ENCODE assay signal across 9 mouse cellular contexts in the genomic region with DNA sequence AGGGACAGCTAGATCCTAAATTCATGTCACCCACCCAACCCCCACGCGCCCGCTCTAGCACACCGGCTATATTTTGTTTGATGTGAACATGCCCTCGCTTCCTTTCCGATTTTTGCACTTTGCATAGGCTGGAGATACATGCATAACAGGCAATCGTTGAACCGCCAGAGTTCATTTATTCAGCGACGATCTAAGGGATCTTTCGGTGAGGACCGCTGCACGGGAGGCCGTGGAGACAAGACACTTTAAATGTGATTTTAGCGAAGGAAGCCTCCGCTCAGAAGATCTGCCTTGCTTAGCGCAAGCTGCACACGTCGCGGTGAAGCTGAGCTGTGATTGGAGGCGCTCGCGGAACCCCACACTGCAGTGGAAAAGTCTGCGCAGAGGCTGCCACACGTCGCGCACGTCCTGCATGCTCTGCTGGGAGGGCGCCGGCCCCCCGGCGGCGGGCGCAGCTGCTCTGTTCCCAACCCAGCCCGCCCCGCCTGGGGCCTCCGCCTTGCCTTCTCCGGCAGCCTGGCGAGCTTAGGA. TPM values are rescaled to one million over a fixed set of nuclear protein-coding genes. Genes with fewer than 3 reads are reported as not detected.
A peak's percentile ranks its signal among the peaks of the same experiment; 100 is the strongest.
DNase-seq lines count a peak whose midpoint lies in the region; ATAC-seq and TF ChIP-seq lines count a peak whose summit lies in the region.
"Had no signal": no experiment of that assay in that cellular context is flagged by ENCODE, and none has a peak within 500 bp of the region (broad histone marks: within the 10 kb centered on the region; RNA-seq: fewer than 3 reads in every experiment).

No protein-coding gene starts in this region.

- in situ Hi-C loops in CH12.LX (cut with MboI; ENCODE audit: low pct_ligation_motif_present, low pct_unique_long_range_greater_than_20kb, low sequenced_read_pairs), result loop anchor here (5.0 kb wide), 1 partner anchor 171 kb away; no protein-coding TSS in a partner anchor

- WGBS in hindbrain, embryonic 10.5 days, result under 1% methylated on average over 39 of the region's 39 CpGs
- WGBS in lung, embryonic 15.5 days, result under 1% methylated on average over 39 of the region's 39 CpGs
- under 1% methylated on average over 39 of the region's 39 CpGs for WGBS in olfactory bulb, adult 2 months
- 2% methylated on average over 39 of the region's 39 CpGs for WGBS in thymus, adult 2 months

- peak overlapping the region; percentile 82 for H3K4me2 ChIP-seq in CH12.LX (ENCODE audit: insufficient read depth, low read depth, poor library complexity, severe bottlenecking)
- peak overlapping the region; percentile 87 for H3K4me2 ChIP-seq in lung, embryonic 15.5 days

- peaks cover 4 to 32% of the 10 kb centered on the region in 2 experiments for H3K36me3 ChIP-seq in CH12.LX (replicated peaks in 1 of 2; ENCODE audit: control insufficient read depth in 1 of 2, insufficient read depth in 1 of 2, low read length in 1 of 2)
- peaks cover 13% of the 10 kb centered on the region for H3K36me3 ChIP-seq in hindbrain, embryonic 10.5 days
- 0 out of 2 replicates have a peak, but pooled peaks cover under 1% of the 10 kb centered on the region for H3K36me3 ChIP-seq in lung, embryonic 15.5 days
- H3K36me3 ChIP-seq in thymus, adult 2 months (ENCODE audit: control insufficient read depth, insufficient read depth, low read length), result no peaks in the 10 kb centered on the region

- TF ChIP-seq CTCF in CH12.LX (conservative IDR thresholded peaks at IDR 0.05 in 1 of 2, IDR thresholded peaks at IDR 0.05 in 1 of 2; ENCODE audit: low read depth in 2 of 2, low read length in 2 of 2), result no peak
- no peak for TF ChIP-seq CTCF in olfactory bulb, adult 2 months (IDR thresholded peaks at IDR 0.05; ENCODE audit: insufficient read depth, low read depth, low read length)
- 0 out of 2 replicates have a peak, but pooled peaks have one; percentile 38 for TF ChIP-seq CTCF in thymus, adult 2 months (IDR thresholded peaks at IDR 0.05; ENCODE audit: borderline replicate concordance, control insufficient read depth, extremely low read depth, insufficient read depth, low read length, poor library complexity)

- TF ChIP-seq POLR2A in CH12.LX (IDR thresholded peaks at IDR 0.05; ENCODE audit: low read depth, low read length), result no peak
- peak; percentile 52; the same call in 1 of the 2 replicates for TF ChIP-seq POLR2A in olfactory bulb, adult 2 months (IDR thresholded peaks at IDR 0.05; ENCODE audit: insufficient read depth, low read depth, low read length)
- peak; percentile 38; the same call in 1 of the 2 replicates for TF ChIP-seq POLR2A in thymus, adult 2 months (IDR thresholded peaks at IDR 0.05; ENCODE audit: control insufficient read depth, extremely low read depth, insufficient read depth, low read length, poor library complexity)

- no peak overlapping the region for H3K9ac ChIP-seq in CH12.LX (ENCODE audit: insufficient read depth, low read depth)
- H3K9ac ChIP-seq in lung, embryonic 15.5 days, result peak overlapping the region; percentile 48

- no peak for TF ChIP-seq EP300 in CH12.LX (IDR thresholded peaks at IDR 0.05; ENCODE audit: low read length)

- H3K27ac ChIP-seq in CH12.LX (ENCODE audit: insufficient read depth, low read depth), result no peak overlapping the region
- peak overlapping the region; percentile 96 for H3K27ac ChIP-seq in hindbrain, embryonic 10.5 days
- peak overlapping the region; percentile 94 for H3K27ac ChIP-seq in lung, embryonic 15.5 days
- H3K27ac ChIP-seq in olfactory bulb, adult 2 months (ENCODE audit: insufficient read depth, low read depth, low read length), result peak overlapping the region; percentile 80
- peak overlapping the region; percentile 67 for H3K27ac ChIP-seq in thymus, adult 2 months (ENCODE audit: control insufficient read depth, insufficient read depth, low read length)

- H3K27me3 ChIP-seq in CH12.LX (replicated peaks), result no peaks in the 10 kb centered on the region
- peaks cover 21% of the 10 kb centered on the region for H3K27me3 ChIP-seq in hindbrain, embryonic 10.5 days (ENCODE audit: insufficient read depth, poor library complexity, severe bottlenecking)
- H3K27me3 ChIP-seq in lung, embryonic 15.5 days, result peaks cover 8% of the 10 kb centered on the region; the same call in 1 of the 2 replicates
- no peaks in the 10 kb centered on the region for H3K27me3 ChIP-seq in thymus, adult 2 months (ENCODE audit: control insufficient read depth, insufficient read depth, low read length)
- H3K27me3 ChIP-seq: Patski had no signal

- DNase-seq in CH12.LX (ENCODE audit: extremely low read depth), result no peak
- peak; percentile 65 for DNase-seq in cerebellum, adult 8-10 months
- peak; percentile 69 to 89 for DNase-seq in frontal cortex, adult 2 months (ENCODE audit: extremely low spot score in 1 of 2, low spot score in 1 of 2)
- peak; percentile 71 for DNase-seq in hindbrain, embryonic 10.5 days (ENCODE audit: low spot score)
- DNase-seq in layer of hippocampus, adult 9-11 months, result peak; percentile 90
- DNase-seq in thymus, adult 2 months, result peak; percentile 83

- H3K4me3 ChIP-seq in CH12.LX (replicated peaks in 1 of 3; ENCODE audit: low read depth in 2 of 3, low read length in 2 of 3, poor library complexity in 1 of 3), result peak overlapping the region in 2 of 3 experiments; percentile 20 to 72
- H3K4me3 ChIP-seq in hindbrain, embryonic 10.5 days, result peak overlapping the region; percentile 67
- H3K4me3 ChIP-seq in lung, embryonic 15.5 days, result peak overlapping the region; percentile 75
- peak overlapping the region; percentile 65 for H3K4me3 ChIP-seq in olfactory bulb, adult 2 months (ENCODE audit: insufficient read depth, low read depth, low read length)
- H3K4me3 ChIP-seq in thymus, adult 2 months (ENCODE audit: control insufficient read depth, insufficient read depth, low read length), result peak overlapping the region; percentile 55

- dilution Hi-C loops in CH12.LX (cut with MboI; ENCODE audit: extremely low pct_ligation_motif_present, extremely low pct_unique_long_range_greater_than_20kb, low sequenced_read_pairs), result no loop called here

- TF ChIP-seq RAD21 in CH12.LX (IDR thresholded peaks at IDR 0.05; ENCODE audit: low read depth, low read length), result no peak

- ATAC-seq in lung, embryonic 15.5 days (ENCODE audit: borderline replicate concordance, extremely low read depth, low FRiP score, low TSS enrichment), result peak; percentile 78
- ATAC-seq: Patski had no signal

- H3K4me1 ChIP-seq in CH12.LX (ENCODE audit: control insufficient read depth in 1 of 2, insufficient read depth in 2 of 2), result peaks cover 12 to 30% of the 10 kb centered on the region in 2 experiments
- peaks cover 34% of the 10 kb centered on the region for H3K4me1 ChIP-seq in hindbrain, embryonic 10.5 days (replicated peaks)
- peaks cover 38% of the 10 kb centered on the region for H3K4me1 ChIP-seq in lung, embryonic 15.5 days
- peaks cover 19% of the 10 kb centered on the region for H3K4me1 ChIP-seq in olfactory bulb, adult 2 months (ENCODE audit: control insufficient read depth, insufficient read depth, low read length)
- peaks cover 24% of the 10 kb centered on the region for H3K4me1 ChIP-seq in thymus, adult 2 months (replicated peaks; ENCODE audit: control insufficient read depth, insufficient read depth, low read length)

- H3K79me2 ChIP-seq in CH12.LX (replicated peaks; ENCODE audit: control insufficient read depth, extremely low read depth, insufficient read depth, poor library complexity, severe bottlenecking), result no peaks in the 10 kb centered on the region; the same call in 1 of the 2 replicates

- H3K9me3 ChIP-seq in CH12.LX (replicated peaks; ENCODE audit: low read length), result no peaks in the 10 kb centered on the region
- H3K9me3 ChIP-seq in hindbrain, embryonic 10.5 days, result no peaks in the 10 kb centered on the region
- H3K9me3 ChIP-seq in lung, embryonic 15.5 days, result no peaks in the 10 kb centered on the region

TF ChIP-seq in CH12.LX, 34 proteins besides CTCF, POLR2A, EP300 and RAD21:
- TF ChIP-seq NRF1 (IDR thresholded peaks at IDR 0.05; ENCODE audit: low read depth, low read length), result peak; percentile 56; the same call in 1 of the 2 replicates
- peak; percentile 17; the same call in 1 of the 2 replicates for TF ChIP-seq MAX (IDR thresholded peaks at IDR 0.05; ENCODE audit: low read length)
- peak; percentile 33; the same call in 1 of the 2 replicates for TF ChIP-seq IRF4 (IDR thresholded peaks at IDR 0.05; ENCODE audit: low read depth, low read length)
- TF ChIP-seq MXI1 (IDR thresholded peaks at IDR 0.05; ENCODE audit: low read depth, low read length), result peak; percentile 45
- TF ChIP-seq BHLHE40 (IDR thresholded peaks at IDR 0.05; ENCODE audit: low read depth, low read length), result peak; percentile 63
- TF ChIP-seq RCOR1 (conservative IDR thresholded peaks at IDR 0.05; ENCODE audit: low read depth, low read length), result no peak
- TF ChIP-seq ETS1 (conservative IDR thresholded peaks at IDR 0.05; ENCODE audit: low read depth, low read length), result no peak
- TF ChIP-seq ZKSCAN1 (IDR thresholded peaks at IDR 0.05; ENCODE audit: borderline replicate concordance, low read depth, low read length), result no peak
- 0 out of 2 replicates have a peak, but pooled peaks have one; percentile 29 for TF ChIP-seq SIN3A (IDR thresholded peaks at IDR 0.05; ENCODE audit: low read length)

RNA-seq across cellular contexts. Expression of a gene that starts 50.9 kb away (rescaled TPM):
- total RNA-seq in CH12.LX (2012; rRNA removed) (6.5 and 7.6 TPM in 2 replicates), CH12.LX (2014; rRNA removed) (4.9 and 6.7 TPM in 2 replicates)
- 17.2 and 18.3 TPM in 2 replicates for polyA plus RNA-seq in CH12.LX (2012; ENCODE audit: insufficient read length, low read depth)
- 20.1 and 21.5 TPM in 2 replicates for polyA plus RNA-seq in frontal cortex, adult 2 months (2012; rRNA removed)
- polyA plus RNA-seq in hindbrain, embryonic 10.5 days (2016; fragmentation: Nextera tagmentation; extraction: Ambion mirVana), result 14.8 and 15.4 TPM in 2 replicates
- polyA plus RNA-seq in lung, embryonic 15.5 days (2015; fragmentation: Nextera tagmentation; extraction: Ambion mirVana), result 22.0 and 25.4 TPM in 2 replicates
- not detected in 2 replicates for polyA plus RNA-seq in olfactory bulb, adult 2 months (2012; ENCODE audit: insufficient read depth, insufficient read length, low replicate concordance, missing spikeins)
- polyA plus RNA-seq in thymus, adult 2 months (2012; rRNA removed), result 46.1 and 47.2 TPM in 2 replicates
